Mouse (Mus musculus): Measurements from ENCODE around the gene Zfp334. TPM values are rescaled to one million over a fixed set of nuclear protein-coding genes. Genes with fewer than 3 reads are reported as not detected.

Gene Zfp334
- polyA plus RNA-seq, 1 experiment from 2014 or later = 0.90 TPM

DNA sequence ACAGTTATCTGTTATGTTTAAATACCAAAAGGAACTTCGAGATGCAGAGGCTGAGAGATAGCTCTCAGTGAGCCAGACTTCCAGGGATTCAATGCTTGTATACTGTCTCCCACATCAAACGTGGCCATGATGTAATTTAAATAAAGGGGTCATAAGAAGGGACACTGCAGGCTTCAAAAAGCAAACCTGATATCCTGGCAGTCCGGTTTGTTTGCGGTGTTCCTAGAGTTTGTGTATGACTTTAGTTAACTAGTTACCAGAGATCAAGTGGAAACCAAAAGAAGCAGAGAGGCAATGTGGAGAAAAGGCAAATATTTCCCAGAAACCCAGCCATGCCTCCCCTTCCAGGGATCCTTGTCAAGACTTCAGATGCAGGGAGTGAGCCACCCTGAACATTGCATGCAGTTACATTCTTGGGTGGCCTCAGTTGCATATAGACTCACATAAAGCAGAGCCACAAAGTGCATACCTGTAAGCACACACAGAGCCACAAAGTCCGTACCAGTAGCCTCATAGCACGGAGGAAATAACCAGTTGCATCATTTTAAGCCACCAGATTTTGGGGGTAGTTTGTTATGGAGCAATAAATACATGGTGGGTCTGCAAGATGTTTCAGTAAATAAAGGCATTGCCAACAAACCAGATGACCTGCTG is 1.4 kb upstream of the Zfp334 start:
- Histone ChIP-seq H3K27ac (ENCODE audit: low read depth, low read length) (no peak overlapping the region), H3K27me3 (replicated peaks; ENCODE audit: control insufficient read depth, insufficient read depth, low read length) (no peaks in the 10 kb centered on the region; the same call in 1 of the 2 replicates), H3K9ac (ENCODE audit: low read depth, low read length) (no peak overlapping the region), H3K4me1 (replicated peaks; ENCODE audit: control insufficient read depth, insufficient read depth, low read length) (0 out of 2 replicates have a peak, but pooled peaks cover 5% of the 10 kb centered on the region), H3K4me2 (replicated peaks; ENCODE audit: low read depth) (no peak overlapping the region), H3K9me3 (ENCODE audit: control insufficient read depth) (no peaks in the 10 kb centered on the region), H3K36me3 (ENCODE audit: control insufficient read depth, insufficient read depth) (peaks cover 11% of the 10 kb centered on the region), H3K4me3 (ENCODE audit: low read depth, low read length) (no peak overlapping the region)
- ATAC-seq = no peak
- TF ChIP-seq CTCF (IDR thresholded peaks at IDR 0.05; ENCODE audit: low read depth) = no peak
- 48% methylated on average over 6 of the region's 6 CpGs for WGBS

DNA sequence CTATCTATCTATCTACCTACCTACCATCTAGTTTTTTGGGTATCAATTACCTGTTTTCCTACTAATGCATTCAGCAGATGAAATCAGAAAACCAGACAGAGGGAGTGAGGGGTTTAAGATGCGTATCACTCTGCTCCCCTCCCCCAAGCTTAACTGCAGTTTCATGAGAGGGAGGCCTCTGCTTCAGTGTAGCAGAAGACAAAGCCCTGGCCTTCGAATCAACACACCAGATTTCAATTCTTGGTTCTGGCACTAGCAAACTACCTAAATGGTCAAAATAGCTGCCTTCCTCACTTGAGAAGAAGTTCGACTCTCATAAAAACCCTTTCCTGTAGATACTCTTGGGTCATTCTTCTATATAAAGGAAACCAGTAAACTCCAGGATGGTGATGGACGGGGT is 689 bp downstream of the Zfp334 start:
- H3K9ac ChIP-seq (ENCODE audit: low read depth, low read length) = peak overlapping the region; percentile 71
- peaks cover 29% of the 10 kb centered on the region for H3K36me3 ChIP-seq (ENCODE audit: control insufficient read depth, insufficient read depth)
- H3K27me3 ChIP-seq (replicated peaks; ENCODE audit: control insufficient read depth, insufficient read depth, low read length) = no peaks in the 10 kb centered on the region; the same call in 1 of the 2 replicates
- no peak for ATAC-seq
- no peak overlapping the region for H3K27ac ChIP-seq (ENCODE audit: low read depth, low read length)
- H3K4me1 ChIP-seq (replicated peaks; ENCODE audit: control insufficient read depth, insufficient read depth, low read length) = 0 out of 2 replicates have a peak, but pooled peaks cover 5% of the 10 kb centered on the region
- H3K4me2 ChIP-seq (replicated peaks; ENCODE audit: low read depth) = peak overlapping the region; percentile 90
- H3K9me3 ChIP-seq (ENCODE audit: control insufficient read depth) = no peaks in the 10 kb centered on the region
- WGBS = 14% methylated on average over 4 of the region's 4 CpGs
- H3K4me3 ChIP-seq (ENCODE audit: low read depth, low read length) = peak overlapping the region; percentile 68
- no peak for TF ChIP-seq CTCF (IDR thresholded peaks at IDR 0.05; ENCODE audit: low read depth)

DNA sequence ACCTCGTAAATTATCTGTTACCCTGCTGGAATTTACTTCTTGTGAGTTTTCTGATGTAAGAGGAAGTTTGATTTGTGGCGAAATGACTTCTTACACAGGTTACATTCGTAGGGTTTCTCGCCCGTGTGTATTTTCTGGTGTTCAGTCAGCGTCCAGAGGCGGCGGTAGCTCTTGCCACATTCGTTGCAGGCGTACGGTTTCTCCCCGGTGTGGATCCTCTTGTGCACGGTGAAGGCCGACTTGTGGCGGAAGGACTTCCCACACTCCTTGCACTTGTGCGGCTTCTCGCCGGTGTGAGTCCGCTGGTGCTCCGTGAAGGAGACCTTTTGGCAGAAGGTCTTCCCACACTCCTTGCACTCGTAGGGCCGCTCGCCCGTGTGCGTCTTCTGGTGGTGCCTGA is 8.0 kb downstream of the Zfp334 start:
- no peaks in the 10 kb centered on the region for H3K27me3 ChIP-seq (replicated peaks; ENCODE audit: control insufficient read depth, insufficient read depth, low read length)
- peaks cover 67% of the 10 kb centered on the region for H3K36me3 ChIP-seq (ENCODE audit: control insufficient read depth, insufficient read depth)
- H3K9ac ChIP-seq (ENCODE audit: low read depth, low read length) = no peak overlapping the region
- no peak overlapping the region for H3K4me3 ChIP-seq (ENCODE audit: low read depth, low read length)
- no peak for ATAC-seq
- TF ChIP-seq CTCF (IDR thresholded peaks at IDR 0.05; ENCODE audit: low read depth) = no peak
- no peak overlapping the region for H3K4me2 ChIP-seq (replicated peaks; ENCODE audit: low read depth)
- 96% methylated on average over 25 of the region's 25 CpGs for WGBS
- no peaks in the 10 kb centered on the region; the same call in none of the 2 replicates for H3K9me3 ChIP-seq (ENCODE audit: control insufficient read depth)
- H3K4me1 ChIP-seq (replicated peaks; ENCODE audit: control insufficient read depth, insufficient read depth, low read length) = no peaks in the 10 kb centered on the region
- H3K27ac ChIP-seq (ENCODE audit: low read depth, low read length) = no peak overlapping the region

DNA sequence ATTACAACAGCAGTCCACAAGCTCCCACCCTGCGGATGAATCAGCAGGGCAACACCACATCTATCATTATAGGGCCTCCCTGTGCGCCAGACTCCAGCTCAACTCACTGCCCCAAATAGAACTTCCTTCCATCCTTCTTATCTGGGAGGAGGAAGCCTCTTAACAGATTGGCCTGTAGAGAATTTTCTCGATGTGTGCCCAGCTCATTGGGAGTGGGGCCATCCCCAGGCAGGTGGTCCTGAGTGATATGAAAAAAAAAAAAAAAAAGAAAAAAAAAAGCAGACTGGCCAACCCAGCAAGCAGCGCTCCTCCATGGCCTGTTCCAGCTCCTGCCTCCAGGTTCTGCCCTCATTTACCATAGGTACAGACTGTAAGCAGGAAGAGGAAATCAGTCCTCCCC is 12.1 kb downstream of the Zfp334 start:
- H3K36me3 ChIP-seq (ENCODE audit: control insufficient read depth, insufficient read depth) = peaks cover 29% of the 10 kb centered on the region
- H3K9ac ChIP-seq (ENCODE audit: low read depth, low read length) = no peak overlapping the region
- H3K27ac ChIP-seq (ENCODE audit: low read depth, low read length) = no peak overlapping the region
- no peak overlapping the region for H3K4me2 ChIP-seq (replicated peaks; ENCODE audit: low read depth)
- no peak for TF ChIP-seq CTCF (IDR thresholded peaks at IDR 0.05; ENCODE audit: low read depth)
- WGBS = 77% methylated on average over 4 of the region's 4 CpGs
- H3K27me3 ChIP-seq (replicated peaks; ENCODE audit: control insufficient read depth, insufficient read depth, low read length) = no peaks in the 10 kb centered on the region
- no peaks in the 10 kb centered on the region; the same call in none of the 2 replicates for H3K9me3 ChIP-seq (ENCODE audit: control insufficient read depth)
- no peaks in the 10 kb centered on the region for H3K4me1 ChIP-seq (replicated peaks; ENCODE audit: control insufficient read depth, insufficient read depth, low read length)
- ATAC-seq = no peak
- H3K4me3 ChIP-seq (ENCODE audit: low read depth, low read length) = no peak overlapping the region

DNA sequence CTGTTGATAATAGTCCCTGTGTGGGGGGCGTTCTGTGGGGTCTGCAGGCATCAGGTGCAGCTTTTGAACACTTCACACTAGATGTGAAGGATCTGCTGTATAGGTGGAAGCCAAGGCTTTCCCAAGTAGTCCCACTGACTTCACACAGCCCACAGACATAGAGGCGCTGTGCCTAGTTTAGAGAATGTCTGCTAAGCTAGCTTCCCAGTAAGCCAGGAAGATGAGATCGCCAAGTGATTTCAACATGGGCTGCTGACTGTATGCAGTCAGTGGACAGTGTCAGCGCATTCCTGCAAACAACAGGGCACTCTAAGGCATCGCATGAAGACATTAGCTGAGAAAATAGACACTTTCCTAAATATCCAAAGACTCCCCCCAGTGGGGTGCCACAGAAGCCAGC is 12.6 kb downstream of the Zfp334 start:
- H3K4me3 ChIP-seq (ENCODE audit: low read depth, low read length) = no peak overlapping the region
- H3K36me3 ChIP-seq (ENCODE audit: control insufficient read depth, insufficient read depth) = peaks cover 23% of the 10 kb centered on the region
- no peak for TF ChIP-seq CTCF (IDR thresholded peaks at IDR 0.05; ENCODE audit: low read depth)
- no peak overlapping the region for H3K27ac ChIP-seq (ENCODE audit: low read depth, low read length)
- no peaks in the 10 kb centered on the region for H3K4me1 ChIP-seq (replicated peaks; ENCODE audit: control insufficient read depth, insufficient read depth, low read length)
- ATAC-seq = no peak
- no peaks in the 10 kb centered on the region for H3K27me3 ChIP-seq (replicated peaks; ENCODE audit: control insufficient read depth, insufficient read depth, low read length)
- H3K9me3 ChIP-seq (ENCODE audit: control insufficient read depth) = no peaks in the 10 kb centered on the region; the same call in 1 of the 2 replicates
- 86% methylated on average over 5 of the region's 5 CpGs for WGBS
- no peak overlapping the region for H3K4me2 ChIP-seq (replicated peaks; ENCODE audit: low read depth)
- H3K9ac ChIP-seq (ENCODE audit: low read depth, low read length) = no peak overlapping the region

DNA sequence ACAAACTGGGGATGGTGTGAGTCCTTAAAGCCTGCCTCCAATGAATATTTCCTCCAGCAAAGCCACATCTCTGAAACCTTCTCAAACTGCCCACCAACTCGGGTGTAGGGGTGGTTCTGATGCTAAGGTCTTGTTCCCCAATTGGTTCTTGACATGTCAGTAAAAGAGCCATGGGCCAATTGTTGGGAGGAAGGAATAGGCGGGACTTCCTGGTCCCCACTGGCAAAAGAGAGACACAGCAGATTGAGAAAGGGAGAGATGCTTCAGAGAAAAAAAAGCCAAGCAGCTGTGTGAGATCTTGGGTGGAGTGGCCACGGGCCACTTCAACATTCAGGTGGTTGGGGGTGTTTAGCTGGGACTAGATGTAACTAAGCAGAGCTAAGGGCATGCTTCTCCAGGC is 17.0 kb downstream of the Zfp334 start:
- Histone ChIP-seq H3K4me3 (ENCODE audit: low read depth, low read length) (no peak overlapping the region), H3K27ac (ENCODE audit: low read depth, low read length) (no peak overlapping the region), H3K36me3 (ENCODE audit: control insufficient read depth, insufficient read depth) (no peaks in the 10 kb centered on the region; the same call in 1 of the 2 replicates), H3K4me1 (replicated peaks; ENCODE audit: control insufficient read depth, insufficient read depth, low read length) (0 out of 2 replicates have a peak, but pooled peaks cover 3% of the 10 kb centered on the region), H3K27me3 (replicated peaks; ENCODE audit: control insufficient read depth, insufficient read depth, low read length) (peaks cover 14% of the 10 kb centered on the region), H3K9ac (ENCODE audit: low read depth, low read length) (no peak overlapping the region), H3K9me3 (ENCODE audit: control insufficient read depth) (no peaks in the 10 kb centered on the region), H3K4me2 (replicated peaks; ENCODE audit: low read depth) (no peak overlapping the region)
- 28% methylated on average over 3 of the region's 3 CpGs for WGBS
- no peak for TF ChIP-seq CTCF (IDR thresholded peaks at IDR 0.05; ENCODE audit: low read depth)
- no peak for ATAC-seq
